Mouse (Mus musculus) thymus, adult 2 months (tissue): Measurements from ENCODE around the gene Lsp1. TPM values are rescaled to one million over a fixed set of nuclear protein-coding genes. Genes with fewer than 3 reads are reported as not detected.

ENCODE experiments used
- DNase-seq: peaks from one replicate; pipeline ENCODE4 v3.0.0; 2021
- H3K27ac ChIP-seq: fragments of 200-500 bp; 2 replicates; pipeline ENCODE4 v1.5.1; 2012; ENCODE audit warnings: low read length, control low read depth; ENCODE audit not compliant: control insufficient read depth, insufficient read depth
- H3K27me3 ChIP-seq: fragments of 200-500 bp; 2 replicates; pipeline ENCODE4 v1.6.1; 2012; ENCODE audit warnings: mild to moderate bottlenecking, low read length, moderate library complexity, mixed read lengths; ENCODE audit not compliant: control insufficient read depth, insufficient read depth
- H3K36me3 ChIP-seq: fragments of 200-500 bp; 2 replicates; pipeline ENCODE4 v1.6.1; 2012; ENCODE audit warnings: mild to moderate bottlenecking, low read length, moderate library complexity; ENCODE audit not compliant: control insufficient read depth, insufficient read depth
- H3K4me1 ChIP-seq: fragments of 200-500 bp; replicated peaks from 2 replicates; pipeline ENCODE4 v1.6.1; 2012; ENCODE audit warnings: low read length; ENCODE audit not compliant: control insufficient read depth, insufficient read depth
- H3K4me3 ChIP-seq: fragments of 200-500 bp; 2 replicates; pipeline ENCODE4 v1.5.1; 2012; ENCODE audit warnings: mild to moderate bottlenecking, low read length, control low read depth, moderate library complexity; ENCODE audit not compliant: control insufficient read depth, insufficient read depth
- CTCF ChIP-seq: fragments of 200-500 bp; IDR thresholded peaks from 2 replicates; pipeline ENCODE4 v1.5.1; 2012; ENCODE audit warnings: mild to moderate bottlenecking, control low read depth, low read length, moderate library complexity, borderline replicate concordance; ENCODE audit not compliant: control insufficient read depth, poor library complexity, insufficient read depth; ENCODE audit errors: extremely low read depth
- POLR2A ChIP-seq: fragments of 200-500 bp; IDR thresholded peaks from 2 replicates; pipeline ENCODE4 v1.6.1; 2012; ENCODE audit warnings: mild to moderate bottlenecking, low read length, control low read depth, moderate library complexity; ENCODE audit not compliant: control insufficient read depth, poor library complexity, insufficient read depth; ENCODE audit errors: extremely low read depth
- WGBS: fragments of 180-500 bp; shearing (Covaris S2); methylation state at CpG from one replicate; pipeline ENCODE4 v1.1.7; 2018; 5-methylcytosine and 5-hydroxymethylcytosine counted together
- polyA plus RNA-seq: library from polyadenylated mRNA; depleted of rRNA; stranded (reverse); fragments of >200 nt; gene quantifications from 2 replicates; pipeline ENCODE4 v1.2.3, GENCODE M21; 2012

The Lsp1 gene
- polyA plus RNA-seq, 1 experiment = 626 TPM

DNA sequence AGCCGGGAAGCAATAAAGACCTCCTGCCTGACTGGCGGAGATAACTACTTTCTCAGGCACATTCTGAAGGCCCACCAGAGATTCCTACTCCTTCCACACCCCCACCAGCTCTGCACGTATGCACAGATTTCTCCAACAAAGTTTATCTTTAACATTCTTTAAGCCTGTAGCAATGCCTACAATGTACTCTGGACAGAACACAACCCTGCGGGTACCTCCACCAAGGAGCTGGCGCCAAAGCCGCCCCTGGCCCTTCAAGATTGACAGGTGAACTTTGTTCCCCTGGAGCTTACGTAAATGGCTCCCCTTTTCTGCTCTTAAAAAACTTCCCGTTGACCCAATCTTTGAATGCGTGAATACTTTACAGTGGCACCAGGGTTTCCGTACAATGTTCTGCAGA, 68.7 kb downstream of the Lsp1 start:
- 90% methylated on average over 10 of the region's 10 CpGs for WGBS
- TF ChIP-seq CTCF (no peak), POLR2A (no peak)
- H3K27ac ChIP-seq = no peak overlapping the region

DNA sequence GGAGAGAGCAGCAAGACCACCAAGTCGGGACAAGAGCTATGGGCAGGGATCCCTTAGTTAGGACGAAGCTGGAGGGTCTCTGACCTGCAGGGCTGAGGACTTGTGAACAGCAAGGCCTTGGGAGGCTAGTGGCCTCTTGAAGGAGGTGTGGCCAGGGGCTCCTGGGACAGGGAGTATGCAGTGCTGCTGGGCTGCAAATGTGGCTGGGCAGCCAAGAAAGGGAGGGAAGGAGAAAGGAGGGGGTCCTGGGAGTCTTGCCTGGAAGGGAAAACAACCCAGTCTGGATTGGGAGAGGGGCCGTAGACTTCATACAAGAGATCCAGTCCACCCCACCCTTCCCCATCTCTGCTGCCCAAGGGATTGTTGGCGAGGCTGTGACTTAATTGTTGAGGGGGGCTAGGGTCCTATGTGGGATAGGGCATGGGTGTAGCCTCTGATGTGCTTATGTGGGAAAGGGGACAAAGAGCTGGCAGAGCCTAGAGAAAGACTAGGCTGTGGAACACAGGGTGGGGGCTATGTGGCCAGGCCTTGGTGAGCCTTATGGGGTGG, 71.4 kb downstream of the Lsp1 start:
- Histone ChIP-seq H3K4me3 (no peak overlapping the region), H3K4me1 (peaks cover 14% of the 10 kb centered on the region), H3K27ac (no peak overlapping the region), H3K27me3 (no peaks in the 10 kb centered on the region), H3K36me3 (no peaks in the 10 kb centered on the region)
- no peak for TF ChIP-seq CTCF
- TF ChIP-seq POLR2A = no peak
- no peak for DNase-seq
- 89% methylated on average over 4 of the region's 4 CpGs for WGBS

More for the DNA sequence above, 68.7 kb downstream of the Lsp1 start:
- Histone ChIP-seq H3K27me3 (no peaks in the 10 kb centered on the region), H3K4me1 (peaks cover 14% of the 10 kb centered on the region), H3K4me3 (no peak overlapping the region), H3K36me3 (no peaks in the 10 kb centered on the region)
- DNase-seq = no peak

DNA sequence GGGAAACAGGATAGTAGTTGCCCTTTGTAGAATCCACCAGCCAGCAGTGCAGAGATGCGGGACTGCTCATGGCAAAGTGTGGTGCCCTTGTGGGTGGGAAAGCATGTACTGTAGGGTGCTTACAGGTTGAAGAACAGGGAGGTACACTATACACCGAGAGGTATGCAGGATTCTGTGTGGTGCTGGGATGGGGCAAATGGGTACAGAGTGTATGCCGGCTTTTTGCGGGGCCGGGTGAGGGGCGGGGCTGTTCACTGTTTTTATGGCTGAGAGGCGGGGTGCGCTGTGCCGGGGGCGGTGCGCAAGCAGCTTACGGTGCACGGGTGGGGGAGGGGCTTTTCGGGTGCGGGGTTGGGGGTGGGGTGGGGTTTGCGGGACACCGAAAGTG, 72.1 kb downstream of the Lsp1 start, which contains the start of gene Mrpl23:
TSS of gene Mrpl23 (plus strand) at position 16 of the 388 bp plus-strand sequence.
- H3K27ac ChIP-seq = no peak within 1 kb of the TSS
- WGBS = 4% methylated on average over 17 of the region's 17 CpGs
- no peaks in the 10 kb centered on the region for H3K36me3 ChIP-seq
- peak within 1 kb of the TSS; percentile 82 for H3K4me3 ChIP-seq
- TF ChIP-seq CTCF (no peak), POLR2A (no peak)
- peaks cover 14% of the 10 kb centered on the region for H3K4me1 ChIP-seq
- DNase-seq = no peak
- H3K27me3 ChIP-seq = no peaks in the 10 kb centered on the region

DNA sequence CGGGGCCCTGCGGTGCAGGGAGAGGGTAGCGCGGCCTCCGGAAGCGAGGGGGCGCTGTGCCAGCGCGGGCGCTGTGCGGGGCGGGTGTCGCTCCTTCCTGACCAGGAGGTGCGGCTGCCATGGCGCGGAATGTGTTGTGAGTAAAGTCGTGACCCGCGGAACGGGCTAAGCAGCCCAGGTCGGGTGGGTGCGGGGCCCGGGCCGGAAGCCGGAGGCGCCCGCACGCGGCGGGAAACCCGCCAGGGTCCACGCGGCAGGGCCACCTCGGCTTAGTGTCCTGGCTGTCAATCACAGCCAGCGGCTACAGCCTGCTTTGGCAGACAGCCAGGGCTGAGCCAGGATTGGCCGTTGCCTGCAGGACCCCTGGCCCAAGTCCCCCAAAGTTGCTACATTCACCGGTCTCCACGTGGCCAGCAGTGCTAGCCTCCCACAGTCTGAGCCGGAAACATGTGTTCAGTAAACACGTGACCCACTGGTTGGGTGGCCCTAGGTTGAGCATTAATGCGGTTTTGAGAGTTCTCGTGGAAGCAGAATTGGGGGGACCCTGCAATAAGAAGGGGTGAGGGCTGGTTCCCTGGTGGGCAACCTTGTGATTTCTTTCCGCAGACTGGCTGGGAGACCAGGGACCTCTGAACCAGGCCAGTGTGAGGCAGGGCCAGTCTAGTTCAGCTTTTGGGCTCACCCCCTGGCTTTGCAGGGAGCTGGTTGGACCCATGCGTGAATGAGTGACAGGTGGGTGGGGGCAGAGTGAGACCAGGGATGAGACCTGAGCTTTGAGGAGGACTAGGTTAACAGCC, 72.6 kb downstream of the Lsp1 start:
- H3K27me3 ChIP-seq = no peaks in the 10 kb centered on the region
- TF ChIP-seq CTCF (peak; percentile 92; the same call in 1 of the 2 replicates), POLR2A (0 out of 2 replicates have a peak, but pooled peaks have one; percentile 45)
- H3K4me1 ChIP-seq = peaks cover 16% of the 10 kb centered on the region
- no peaks in the 10 kb centered on the region for H3K36me3 ChIP-seq
- H3K4me3 ChIP-seq = peak overlapping the region; percentile 82
- peak; percentile 81 for DNase-seq
- WGBS = under 1% methylated on average over 37 of the region's 44 CpGs
- no peak overlapping the region for H3K27ac ChIP-seq

DNA sequence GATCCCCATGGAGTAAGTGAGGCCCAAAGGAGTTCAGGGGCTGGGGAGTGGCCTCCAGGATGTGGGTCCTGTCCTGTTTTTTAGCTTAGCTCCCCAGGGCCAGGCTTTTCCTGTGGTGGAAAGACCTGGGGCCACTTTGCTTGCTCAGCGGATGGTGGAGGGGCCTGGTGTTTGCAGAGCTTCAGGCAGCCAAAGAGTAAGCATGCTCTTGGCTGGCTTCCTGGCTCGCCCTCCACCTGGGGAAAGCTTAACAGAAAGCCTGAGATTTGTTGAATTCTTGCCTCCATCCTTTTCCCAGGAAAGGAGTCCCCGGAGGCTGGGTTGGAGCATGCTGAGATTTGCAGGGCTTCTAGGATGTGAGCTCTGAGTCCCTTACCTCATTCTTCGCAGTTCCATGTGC, 74.5 kb downstream of the Lsp1 start:
- Histone ChIP-seq H3K27me3 (no peaks in the 10 kb centered on the region), H3K36me3 (no peaks in the 10 kb centered on the region), H3K4me3 (no peak overlapping the region), H3K27ac (no peak overlapping the region), H3K4me1 (peaks cover 18% of the 10 kb centered on the region)
- 92% methylated on average over 4 of the region's 4 CpGs for WGBS
- DNase-seq = no peak
- TF ChIP-seq CTCF = no peak
- TF ChIP-seq POLR2A = no peak

DNA sequence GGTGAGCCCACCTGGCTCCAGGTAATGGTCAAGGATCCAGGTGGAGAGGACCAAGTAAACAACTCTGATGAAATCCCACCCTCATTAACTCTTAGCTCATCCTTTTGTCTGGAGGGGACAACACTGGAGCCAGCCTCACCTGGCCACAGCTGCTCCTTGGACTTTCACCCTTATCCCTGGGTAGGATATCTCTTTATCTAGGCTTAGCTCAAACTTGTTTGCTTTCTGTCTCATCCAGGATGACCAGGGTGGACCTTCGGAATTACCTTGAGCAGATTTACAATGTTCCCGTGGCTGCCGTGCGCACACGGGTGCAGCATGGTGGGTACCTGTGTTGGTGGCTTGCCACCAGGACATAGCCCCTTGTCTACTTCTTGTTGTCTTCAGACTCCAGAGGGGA, 75.2 kb downstream of the Lsp1 start:
- H3K4me3 ChIP-seq = no peak overlapping the region
- no peak overlapping the region for H3K27ac ChIP-seq
- TF ChIP-seq CTCF (no peak), POLR2A (no peak)
- DNase-seq = no peak
- no peaks in the 10 kb centered on the region for H3K27me3 ChIP-seq
- H3K4me1 ChIP-seq = peaks cover 18% of the 10 kb centered on the region
- WGBS = over 99% methylated on average over 5 of the region's 5 CpGs
- H3K36me3 ChIP-seq = peaks cover 3% of the 10 kb centered on the region
